Mouse (Mus musculus) Muller cell, postnatal 12 days (primary cell): ENCODE results near the gene 2310057J18Rik.
"Not testable (repeated sequence)": the region's sequence is repeated elsewhere in the genome, so short reads cannot be mapped to it uniquely, and the experiment has no call there.

ENCODE experiments used
- DNase-seq: peaks from one replicate; pipeline ENCODE4 v3.0.0-alpha.2; 2015; ENCODE audit errors: inconsistent ontology term

Gene 2310057J18Rik

DNA sequence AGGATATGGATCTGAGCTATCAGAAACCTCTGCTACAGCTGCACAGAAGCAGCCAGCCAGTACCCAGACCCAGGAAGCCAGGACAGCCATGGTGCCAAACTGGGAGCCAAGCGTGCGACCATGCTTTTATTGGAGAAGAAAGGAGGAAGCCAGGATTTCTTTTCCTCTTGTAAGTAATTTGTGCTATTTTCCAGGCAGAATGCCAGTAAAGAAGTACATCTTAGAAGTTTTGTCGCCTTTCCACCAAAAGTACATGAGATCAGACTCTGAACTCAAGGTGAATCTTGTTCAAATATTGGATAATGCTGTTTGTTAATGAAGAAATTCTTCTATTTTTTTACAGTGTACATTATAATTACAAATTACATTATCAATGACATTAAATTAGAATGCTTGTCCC lies at the start of gene 2310057J18Rik:
2310057J18Rik (minus strand) TSS at position 101 of the 400 bp plus-strand sequence.
- no peak for DNase-seq

- not testable (repeated sequence) for DNase-seq
These were observed 43.9 kb upstream of the 2310057J18Rik start for GRCm38 (mm10) chr10:29029960-29030359.

DNA sequence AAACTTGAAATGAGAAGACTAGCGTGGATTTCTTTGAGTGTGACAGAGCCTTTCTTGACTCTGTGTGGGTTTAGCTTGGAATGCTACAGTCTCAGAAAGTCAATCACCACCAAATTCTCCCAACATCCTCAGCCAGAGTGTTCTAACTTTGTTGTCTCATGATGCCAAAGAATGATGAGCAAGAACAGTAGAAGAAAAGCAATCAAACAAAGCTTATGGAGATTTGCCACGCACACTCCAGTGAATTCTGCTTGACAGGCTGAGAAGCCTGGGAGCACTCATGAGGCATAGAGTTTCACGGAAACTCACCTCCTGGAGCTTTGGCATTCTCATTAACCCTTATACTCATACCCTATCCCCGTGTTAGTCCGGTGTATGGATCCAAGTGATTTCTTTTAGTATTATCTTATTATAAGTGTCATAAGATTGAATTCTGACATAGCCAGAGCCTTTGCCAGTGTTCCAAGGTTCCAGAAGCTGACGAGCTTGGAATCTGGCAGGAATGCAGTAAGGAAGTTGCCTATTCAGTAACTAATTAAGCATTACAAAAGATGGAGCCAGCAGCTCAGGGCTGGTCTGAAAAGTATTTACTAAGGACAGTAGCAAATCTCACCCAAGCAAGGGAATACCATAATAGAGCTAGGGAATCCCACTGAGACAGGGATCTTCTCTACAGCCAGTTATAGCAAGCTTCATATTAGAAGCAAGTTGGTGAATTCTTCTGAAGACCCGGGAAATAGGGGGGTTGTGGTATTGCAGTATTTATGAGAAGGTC lies 33.6 kb upstream of the 2310057J18Rik start:
- peak; percentile 54 for DNase-seq

DNA sequence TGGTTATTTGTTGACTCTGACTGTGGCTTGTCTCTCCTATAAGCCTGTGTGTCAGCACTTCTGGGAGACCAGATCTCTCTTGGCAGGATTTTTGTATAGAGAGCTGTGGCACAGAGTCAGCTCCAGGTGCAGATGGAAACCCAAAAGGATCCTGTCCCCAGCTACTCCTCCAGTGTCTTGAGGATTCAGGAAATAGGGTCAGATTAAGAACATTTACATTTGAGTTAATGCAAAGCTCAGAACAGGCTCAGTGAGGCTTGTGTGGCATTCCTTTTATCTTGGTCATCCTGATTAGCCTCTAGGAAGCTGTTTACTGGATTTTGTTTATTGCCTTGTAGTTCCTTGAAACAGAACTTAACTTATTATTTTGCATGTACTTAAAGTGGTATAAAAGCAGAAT lies 11.7 kb upstream of the 2310057J18Rik start:
- no peak for DNase-seq

DNA sequence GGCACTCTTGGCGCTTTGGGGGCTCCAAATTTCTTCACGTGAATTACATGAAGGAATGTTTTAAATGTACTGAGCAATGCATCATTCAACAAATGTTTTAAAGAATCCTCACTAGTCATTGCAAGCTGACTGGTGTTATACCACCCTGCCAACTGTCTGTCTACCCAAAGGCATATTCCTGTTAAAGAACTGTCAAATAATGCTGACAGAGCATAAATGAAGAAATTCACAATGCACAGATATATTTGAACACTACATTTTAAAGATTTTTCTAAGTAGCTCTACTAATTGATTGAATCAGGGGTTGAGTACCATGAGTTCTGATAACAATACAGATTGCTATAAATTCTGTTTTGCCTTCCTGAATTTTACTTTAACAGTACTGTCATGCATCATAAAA lies 2.9 kb upstream of the 2310057J18Rik start:
- no peak for DNase-seq

- DNase-seq: no peak
These were observed 17.9 kb downstream of the 2310057J18Rik start for GRCm38 (mm10) chr10:28968189-28968588.

GRCm38 (mm10) chr10:28955138-28955537 lies 31.0 kb downstream of the 2310057J18Rik start:
- peak; percentile 50 for DNase-seq

GRCm38 (mm10) chr10:28954515-28954914 lies 31.6 kb downstream of the 2310057J18Rik start:
- no peak for DNase-seq
